Mouse (Mus musculus) stomach, postnatal 0 days (tissue): ENCODE measurements at regions not wholly inside any gene's neighbourhood (a gene's known extent, or its start where the extent isn't known, plus 50 kb on each side); places are given as distances from the start of the nearest gene placed in this dataset.

Experiments used
- CTCF ChIP-seq: IDR thresholded peaks from 2 replicates; pipeline ENCODE4 v1.5.1; 2016; ENCODE audit warnings: antibody characterized with exemption, low read depth, mild to moderate bottlenecking, moderate library complexity
- EP300 ChIP-seq: optimal IDR thresholded peaks from 2 replicates; pipeline ENCODE3; 2016; ENCODE audit warnings: antibody characterized with exemption

DNA sequence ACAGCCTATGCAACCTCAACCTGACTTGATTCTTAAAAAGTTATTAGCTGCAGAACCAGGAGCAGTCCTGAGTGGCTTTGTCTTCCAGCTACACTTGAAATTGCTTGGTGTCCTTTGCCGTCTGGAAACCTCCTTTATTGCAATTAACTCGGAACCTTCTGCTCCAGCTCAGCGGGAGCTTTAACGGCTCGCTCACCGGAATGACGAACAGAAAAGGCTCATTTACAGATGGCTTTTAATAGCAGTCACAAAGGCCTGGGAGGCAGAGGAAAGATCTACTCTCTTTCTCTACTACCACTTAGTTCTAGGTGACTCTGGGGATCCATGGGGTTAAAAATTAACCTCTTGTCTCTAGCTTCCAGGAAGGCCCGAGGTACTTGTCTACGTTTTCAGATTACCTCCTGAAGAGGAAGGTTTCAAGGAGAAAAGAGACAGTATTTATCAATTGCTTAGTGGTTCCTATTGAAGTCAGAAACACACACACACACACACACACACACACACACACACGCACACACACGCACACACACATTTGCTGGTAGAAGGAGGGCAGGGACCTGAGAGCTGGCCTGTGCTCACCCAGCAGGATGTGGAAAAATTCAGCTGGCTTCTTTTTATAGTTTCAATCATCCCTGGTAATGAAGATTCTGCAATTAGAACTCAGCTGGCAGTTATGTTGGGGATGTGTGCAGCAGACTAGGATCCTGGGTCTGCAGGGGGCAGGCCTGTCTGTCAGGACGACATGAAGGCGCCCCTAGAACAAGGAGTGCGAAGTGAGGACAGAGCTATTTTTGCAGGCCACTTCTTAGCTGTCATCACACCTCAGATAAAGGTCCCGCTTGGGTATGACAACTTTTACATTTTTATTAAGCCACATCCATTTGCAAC, 62.4 kb upstream of the Man1a2 start:
- TF ChIP-seq CTCF (no peak), EP300 (no peak)
